Mouse (Mus musculus) mesoderm, embryonic 11.5 days (tissue): Measurements from ENCODE around the gene Slc11a1.

Experiments used
- DNase-seq: peaks from one replicate; pipeline ENCODE4 v3.0.0-alpha.2; 2012; ENCODE audit warnings: low read depth, low spot score

The Slc11a1 gene

DNA sequence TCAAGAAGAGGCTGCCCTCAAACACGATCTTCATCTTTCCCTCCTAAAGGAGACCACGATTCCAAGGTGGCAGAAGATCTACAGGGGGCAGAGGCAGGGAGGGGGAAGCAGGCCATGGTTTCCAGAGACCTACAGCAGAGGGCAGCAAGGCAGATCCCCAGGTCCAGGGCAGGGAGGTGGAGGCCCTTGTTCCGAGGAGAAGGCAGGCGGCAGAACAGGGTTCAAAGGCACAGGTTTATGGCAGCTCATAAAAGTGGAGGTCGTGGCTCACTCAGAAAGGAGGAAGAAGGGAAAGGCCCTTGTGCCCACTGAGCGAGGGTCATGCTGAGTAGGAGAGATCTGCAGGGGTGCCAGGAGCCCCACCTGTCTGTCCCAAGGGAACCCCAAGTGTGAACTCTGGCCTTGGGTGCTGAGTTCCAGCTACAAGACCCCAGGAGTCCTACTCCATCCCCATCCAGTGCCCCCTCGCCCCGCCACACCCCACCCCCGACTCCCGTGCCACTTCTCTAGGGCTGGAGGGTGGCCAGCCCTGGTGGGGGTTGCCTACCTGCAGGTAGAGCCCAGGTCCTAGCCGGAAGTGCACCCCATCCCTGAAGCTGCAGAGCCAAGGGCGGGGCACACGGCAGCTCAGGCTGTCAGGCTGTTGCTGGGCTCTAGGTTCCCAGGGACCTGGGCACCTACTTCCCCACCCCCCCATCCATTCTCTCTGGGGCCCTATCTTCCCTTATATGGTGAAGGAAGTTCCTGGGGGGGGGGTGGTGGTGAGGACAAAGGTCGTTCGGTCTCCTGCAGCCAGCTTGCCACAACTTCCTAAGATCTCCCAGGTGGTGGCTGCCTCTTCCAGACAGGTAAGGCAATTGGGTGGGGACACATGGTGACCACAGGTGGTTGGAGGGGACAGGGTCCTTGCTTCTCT, 33.9 kb downstream of the Slc11a1 start, which contains the start of gene Vil1:
Vil1 (plus strand) TSS at position 788 of the 916 bp plus-strand sequence.
- no peak for DNase-seq

DNA sequence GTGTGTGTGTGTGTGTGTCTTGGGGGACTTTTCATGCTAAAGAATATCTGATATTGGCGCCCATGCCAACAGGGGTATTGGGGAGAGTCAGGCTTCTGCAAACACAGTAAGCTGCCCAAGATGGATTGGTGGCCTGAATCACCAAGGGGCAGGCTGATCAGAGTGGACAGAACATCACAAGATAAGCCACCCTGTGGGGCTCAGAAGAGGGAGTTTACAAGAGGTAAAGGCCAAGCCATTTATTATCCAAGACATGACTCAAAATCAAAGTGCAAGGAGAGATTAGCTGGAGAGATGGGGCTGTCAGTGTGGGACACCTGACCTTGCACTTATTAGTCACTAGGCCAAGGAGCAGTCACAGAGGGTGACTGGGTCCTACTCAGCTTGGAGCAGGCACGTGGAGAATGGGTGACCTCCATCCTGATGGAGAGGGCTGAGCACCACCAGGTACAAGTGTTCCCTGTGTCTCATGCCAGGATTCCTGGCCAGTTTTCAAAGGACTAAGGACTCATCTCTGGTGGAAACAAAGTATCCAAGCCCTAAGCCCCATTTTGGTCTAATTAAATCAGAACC, 36.8 kb downstream of the Slc11a1 start:
- DNase-seq = no peak

DNA sequence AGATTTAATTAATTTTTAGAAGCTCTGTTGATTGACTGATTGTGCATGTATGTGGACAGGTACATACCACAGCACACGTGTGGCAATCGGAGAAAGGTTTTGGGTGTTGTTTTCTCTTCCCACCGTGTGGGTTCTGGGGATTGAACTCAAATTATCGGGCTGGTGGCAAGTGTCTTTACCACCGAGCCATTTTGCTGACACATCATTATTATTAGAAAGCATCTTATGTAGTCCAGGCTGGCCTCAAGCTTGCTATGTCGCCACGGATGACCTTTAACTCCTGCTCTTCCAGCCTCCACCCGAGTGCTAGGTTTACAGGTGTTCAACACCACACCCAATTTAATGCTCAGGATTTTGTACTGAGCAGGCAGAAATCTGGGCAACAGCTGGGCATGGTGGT, 37.7 kb downstream of the Slc11a1 start:
- DNase-seq = no peak

DNA sequence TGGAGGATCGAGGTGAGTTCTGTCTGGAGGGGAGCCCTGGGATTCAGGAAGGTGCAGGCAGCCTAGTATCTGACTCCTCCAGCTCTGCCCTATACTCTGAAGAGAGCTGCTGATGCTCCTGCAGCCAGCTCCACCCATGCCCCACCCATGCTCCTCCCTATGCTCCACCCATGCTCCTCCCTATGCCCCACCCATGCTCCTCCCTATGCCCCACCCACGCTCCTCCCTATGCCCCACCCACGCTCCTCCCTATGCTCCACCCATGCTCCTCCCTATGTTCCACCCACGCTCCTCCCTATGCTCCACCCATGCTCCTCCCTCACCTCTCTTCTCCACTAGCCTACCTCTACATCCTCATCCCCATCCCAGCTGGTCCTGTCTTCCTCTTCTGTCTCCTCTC, 40.1 kb downstream of the Slc11a1 start:
- no peak for DNase-seq

DNA sequence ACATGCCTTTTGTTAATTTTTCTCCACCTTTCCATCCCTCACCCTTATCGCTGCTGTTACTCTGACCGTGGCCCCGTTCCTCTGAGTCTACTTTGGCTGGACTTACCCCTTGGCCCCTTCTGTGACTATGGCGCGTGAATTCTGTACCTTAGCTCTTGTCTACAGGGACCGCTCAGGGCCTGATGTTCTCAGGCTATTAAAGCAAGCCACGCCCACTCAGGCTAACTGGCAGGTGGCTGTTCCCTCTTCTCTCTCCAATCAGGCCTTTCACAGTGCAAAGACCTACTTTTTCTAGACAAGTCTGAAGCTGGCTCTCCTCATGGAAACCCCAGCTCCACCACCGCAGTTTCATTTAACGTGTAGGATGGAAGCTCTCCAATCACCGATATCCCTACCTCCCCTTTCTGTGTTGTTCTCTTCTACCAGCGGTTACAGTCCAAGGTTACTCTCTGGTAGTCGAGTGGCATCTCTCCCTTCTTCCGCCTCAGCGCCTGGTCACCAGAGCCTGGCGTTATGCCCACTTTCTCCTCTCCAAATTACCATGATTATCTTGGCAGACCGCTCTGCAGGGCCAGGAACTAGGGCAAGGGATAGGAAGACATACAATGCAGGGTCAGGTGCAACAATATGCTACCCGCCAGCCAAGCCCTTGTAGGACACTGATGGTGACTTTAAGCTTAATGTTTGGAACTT, 43.9 kb downstream of the Slc11a1 start:
- DNase-seq = no peak

DNA sequence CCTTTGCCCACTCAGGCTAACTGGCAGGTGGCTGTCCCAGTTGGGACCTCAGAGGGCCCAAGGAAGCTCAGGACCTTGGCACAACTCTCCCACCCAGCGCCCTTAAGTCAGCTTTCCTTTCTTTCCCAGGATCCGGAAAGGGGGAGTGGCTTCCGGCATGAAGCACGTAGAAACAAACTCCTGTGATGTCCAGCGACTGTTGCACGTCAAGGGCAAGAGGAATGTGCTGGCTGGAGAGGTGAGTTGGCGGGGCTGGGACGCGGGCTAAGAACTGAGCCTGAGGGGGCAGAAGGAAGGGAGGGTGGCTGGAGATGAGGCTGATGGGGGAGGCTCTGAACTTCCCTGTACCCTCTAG, 44.4 kb downstream of the Slc11a1 start:
- no peak for DNase-seq

DNA sequence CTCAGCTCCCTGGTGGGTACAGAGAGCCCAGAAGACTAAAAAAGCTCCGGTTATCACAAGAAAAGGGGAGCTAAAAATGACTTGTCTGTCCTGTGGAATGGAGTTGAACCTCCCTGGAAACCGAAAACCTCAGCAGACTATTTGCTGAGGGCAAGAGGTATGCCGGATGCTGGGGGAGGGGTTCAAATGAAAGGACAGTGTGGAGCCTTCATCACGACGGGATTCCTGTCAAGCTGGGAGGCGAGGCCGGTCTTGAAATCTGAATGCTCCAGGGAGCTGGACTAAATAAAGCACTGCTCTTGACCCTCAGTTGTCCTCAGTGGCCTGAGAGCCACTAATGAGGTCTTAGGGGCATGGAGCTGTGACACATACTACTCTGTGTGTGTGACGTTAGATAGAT, 48.2 kb downstream of the Slc11a1 start:
- DNase-seq = peak; percentile 17

DNA sequence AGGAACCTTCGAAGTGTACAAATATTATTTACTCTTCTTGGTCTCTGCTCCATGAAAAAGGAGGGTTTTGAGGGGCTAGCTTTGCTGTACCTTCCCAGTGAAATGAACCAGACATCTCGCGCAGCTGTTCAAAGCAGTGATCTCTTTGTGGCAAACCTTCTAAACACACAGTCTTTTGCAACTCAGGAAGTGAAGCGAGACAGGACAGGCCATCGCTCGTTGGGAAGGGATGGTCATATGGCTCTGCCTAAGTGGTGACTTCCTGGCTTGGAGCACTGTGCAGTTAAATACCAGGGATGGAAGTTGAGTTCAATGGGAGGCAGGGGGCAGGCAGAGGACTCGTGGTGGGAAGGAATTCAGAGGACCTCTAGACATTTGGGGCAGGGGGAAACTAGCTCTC, 50.9 kb downstream of the Slc11a1 start:
- DNase-seq = no peak

DNA sequence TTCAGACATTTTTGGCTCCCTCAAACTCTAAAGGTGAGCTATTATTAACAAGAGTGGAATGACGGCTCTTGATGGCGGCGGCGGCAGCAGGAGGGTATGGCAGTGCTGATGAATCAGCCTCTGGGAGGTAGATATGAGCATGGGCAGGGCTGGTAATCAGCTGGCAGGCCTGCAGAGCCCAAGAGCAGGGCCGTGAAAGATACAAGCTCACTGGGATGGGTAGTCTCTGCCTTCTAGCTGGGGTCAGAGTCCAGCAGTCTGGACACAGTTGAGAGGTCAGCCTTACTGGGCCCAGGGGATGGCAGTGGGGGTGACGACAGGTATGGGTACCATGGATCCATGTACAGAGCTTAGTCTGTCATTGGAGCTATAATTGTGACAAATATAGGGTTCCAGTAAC, 58.2 kb downstream of the Slc11a1 start:
- DNase-seq = no peak

DNA sequence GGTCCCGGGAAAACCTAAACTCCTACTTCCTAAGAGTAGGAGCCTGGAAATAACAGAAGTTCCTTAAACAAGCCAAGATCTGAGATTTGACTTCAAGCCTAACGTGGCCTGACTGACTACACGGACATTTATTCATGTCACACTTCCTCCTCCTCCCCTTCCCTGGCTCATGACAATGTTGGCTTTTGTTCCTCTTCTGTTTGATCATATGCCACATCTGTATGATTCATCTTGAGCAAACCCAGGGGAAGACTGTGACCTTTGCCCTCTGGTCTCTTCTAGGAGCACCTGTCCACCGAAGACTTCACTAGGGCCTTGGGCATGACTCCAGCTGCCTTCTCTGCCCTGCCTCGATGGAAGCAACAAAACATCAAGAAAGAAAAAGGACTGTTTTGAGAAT, 59.6 kb downstream of the Slc11a1 start:
- no peak for DNase-seq

DNA sequence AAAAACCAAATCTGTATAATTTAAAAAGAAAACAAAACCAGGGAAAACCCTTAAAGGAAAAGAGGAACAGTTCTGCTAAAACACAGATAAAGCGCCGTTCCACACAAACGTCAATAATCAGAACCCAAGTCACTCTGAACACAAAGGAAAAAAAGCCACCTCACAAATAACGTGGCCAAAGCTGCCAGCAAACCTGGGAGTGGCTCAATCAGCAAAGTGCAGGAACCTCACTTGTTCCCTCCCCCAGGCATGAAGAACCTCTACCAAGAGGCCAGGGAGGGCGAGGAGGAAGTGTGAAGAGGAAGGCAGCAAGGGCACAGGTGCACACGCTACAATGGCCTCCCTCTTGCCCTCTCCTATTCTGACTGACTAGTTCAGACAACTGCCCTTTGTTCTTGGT, 60.6 kb downstream of the Slc11a1 start:
- no peak for DNase-seq
